Mouse (Mus musculus) adrenal gland, adult 2 months (tissue): ENCODE results near the gene Perm1. TPM values are rescaled to one million over a fixed set of nuclear protein-coding genes. Genes with fewer than 3 reads are reported as not detected.

Experiments used
- DNase-seq: peaks from one replicate; pipeline ENCODE4 v3.0.0; 2021
- polyA plus RNA-seq: library from polyadenylated mRNA; depleted of rRNA; stranded (reverse); fragments of >200 nt; gene quantifications from 2 replicates; pipeline ENCODE4 v1.2.3, GENCODE M21; 2012
- total RNA-seq, 2 experiments: library from RNA; stranded (reverse); gene quantifications; 2 replicates each; pipeline ENCODE4 v1.2.3; 2021

The Perm1 gene
- total and polyA plus RNA-seq, 3 experiments: 2.4 to 10.2 (median 3.9) TPM

DNA sequence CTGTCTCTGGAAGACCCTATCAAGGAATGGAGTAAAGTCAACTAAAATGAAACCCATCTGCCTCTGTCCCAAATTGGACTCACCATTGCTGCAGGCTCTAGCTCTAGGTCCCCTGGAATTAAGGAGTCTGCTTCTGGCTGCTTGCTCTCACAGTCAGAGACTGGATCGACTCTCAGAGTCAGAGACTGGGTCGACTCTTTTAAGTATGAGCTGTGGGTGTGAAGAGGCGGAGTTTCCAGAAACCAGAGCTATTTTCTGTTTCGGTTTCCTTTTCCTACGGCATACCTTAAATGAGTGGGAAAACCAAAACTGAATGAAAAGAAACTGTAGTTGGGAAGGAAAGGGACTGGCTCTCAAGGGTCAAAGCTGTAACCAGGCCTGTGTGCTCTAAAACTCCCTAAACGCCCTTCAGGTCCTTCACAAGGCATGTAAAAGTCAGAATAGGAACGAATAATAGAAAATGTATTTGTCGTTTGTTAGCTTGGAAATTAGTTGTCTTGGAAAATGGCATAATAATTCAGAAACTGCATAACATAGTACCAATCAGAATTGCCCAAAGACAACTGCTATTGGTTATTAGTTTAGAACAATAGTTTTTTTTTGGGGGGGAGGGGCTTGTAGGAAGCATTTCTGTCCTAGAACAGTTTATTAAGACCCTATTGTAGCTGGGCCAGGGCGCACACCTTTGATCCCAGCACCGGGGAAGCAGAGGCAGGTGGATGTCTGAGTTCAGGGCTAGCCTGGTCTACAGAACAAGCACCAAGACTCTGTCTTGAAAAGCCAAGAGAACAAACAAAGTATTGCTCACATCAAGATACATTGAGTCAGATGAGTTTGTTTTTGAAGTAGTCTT, 14.8 kb upstream of the Perm1 start, which contains the start of gene Isg15:
Gene Isg15 (minus strand): TSS at position 196 of the 853 bp plus-strand sequence.
- DNase-seq: peak; percentile 49

DNA sequence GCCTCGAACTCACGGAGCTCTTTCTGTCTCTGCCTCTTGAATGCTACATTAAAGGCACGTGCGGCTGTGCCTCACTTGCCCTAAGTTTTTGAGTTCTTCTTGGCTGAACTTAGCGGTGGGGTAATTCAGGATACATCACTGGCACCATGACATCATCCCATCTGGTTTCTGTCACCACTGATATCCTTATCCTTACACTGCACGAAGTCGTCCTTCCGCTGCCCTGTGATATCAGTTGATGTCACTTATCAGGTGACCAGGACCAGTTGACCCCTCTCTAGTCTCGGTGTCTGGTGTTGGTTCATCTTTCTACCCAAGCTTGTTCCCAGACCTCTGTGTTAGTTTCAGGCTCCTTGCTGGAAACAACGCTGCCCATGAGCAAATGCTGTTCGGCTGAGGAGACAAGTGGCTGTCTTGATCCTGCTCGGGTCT, 13.2 kb upstream of the Perm1 start:
- DNase-seq: no peak

DNA sequence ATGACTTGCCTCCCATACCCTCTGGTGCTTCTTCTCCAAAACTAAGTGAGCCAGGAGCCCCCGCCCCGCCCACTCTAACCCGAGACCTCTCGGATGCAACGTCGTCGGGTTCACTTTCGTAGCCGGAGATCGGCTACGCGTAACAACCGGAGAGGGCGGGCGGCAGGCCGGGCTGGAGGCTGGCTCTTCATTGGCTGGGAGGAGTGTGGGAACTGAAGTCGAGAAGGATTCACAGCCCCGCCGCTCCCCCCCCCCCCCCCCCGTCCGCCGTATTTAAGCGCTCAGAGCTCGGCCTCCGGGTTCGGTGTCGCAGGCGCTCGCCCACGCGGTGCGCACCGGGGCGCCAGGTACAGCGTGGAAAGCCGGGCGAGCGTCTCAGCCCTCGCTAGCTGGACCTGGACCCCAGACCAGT, 12.7 kb upstream of the Perm1 start, which contains the start of gene AW011738:
Gene AW011738 (plus strand): TSS at position 304 of the 412 bp plus-strand sequence.
- DNase-seq: peak; percentile 84

DNA sequence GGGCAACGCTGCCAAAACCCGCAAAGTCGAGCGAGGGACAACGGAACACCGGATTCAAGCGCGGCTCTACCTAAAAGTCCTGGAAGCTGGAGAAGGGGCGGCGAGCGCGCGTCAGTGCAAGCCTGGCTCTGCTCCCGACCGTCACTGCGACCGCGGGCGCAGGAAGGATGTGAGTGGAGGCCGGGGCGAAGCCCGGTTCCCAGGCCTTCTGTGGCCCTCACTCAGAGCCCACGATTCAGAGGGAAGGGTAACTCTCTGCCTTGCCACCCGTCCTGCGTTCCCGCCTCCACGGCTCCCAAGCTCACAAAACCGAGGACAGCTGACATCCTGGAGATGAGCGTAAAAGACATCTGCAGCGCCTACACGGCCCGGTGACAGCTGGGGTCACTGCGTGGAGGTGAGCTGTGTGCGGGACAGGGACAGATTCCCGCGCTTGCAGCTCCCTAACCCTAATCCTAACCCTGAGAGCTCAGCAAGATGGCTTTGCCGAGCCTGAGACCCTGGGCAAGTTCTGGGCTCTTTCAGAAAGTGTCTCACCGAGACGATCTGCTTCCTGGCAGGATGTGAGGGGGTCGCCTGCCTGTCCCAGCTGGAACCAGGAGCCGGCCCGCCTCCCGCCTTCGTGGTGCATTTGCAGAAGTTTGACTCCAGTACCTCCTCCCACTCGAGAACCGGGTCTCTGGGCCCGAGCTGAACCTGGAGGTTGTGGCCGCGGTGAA, 12.1 kb upstream of the Perm1 start:
- peak; percentile 33 for DNase-seq

DNA sequence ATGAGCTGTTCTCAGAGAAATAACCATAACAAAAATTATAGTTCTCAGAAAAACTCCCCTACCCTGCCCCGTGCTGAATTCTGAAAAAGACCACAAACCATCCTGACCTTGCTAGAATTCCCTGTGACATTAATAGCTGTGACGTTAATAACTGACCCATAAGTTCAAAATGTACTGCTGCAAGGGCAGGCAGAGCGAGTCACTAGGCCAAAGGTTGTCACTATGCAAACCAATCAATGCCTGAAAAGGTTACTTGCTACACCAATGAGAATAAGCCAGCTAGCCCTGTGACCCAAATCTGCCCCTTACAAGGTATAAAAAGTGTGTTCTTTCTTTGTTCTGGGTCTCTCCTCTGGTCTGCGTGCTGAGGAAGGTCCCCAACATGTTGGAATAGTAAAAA, 6.8 kb upstream of the Perm1 start:
- DNase-seq: no peak

DNA sequence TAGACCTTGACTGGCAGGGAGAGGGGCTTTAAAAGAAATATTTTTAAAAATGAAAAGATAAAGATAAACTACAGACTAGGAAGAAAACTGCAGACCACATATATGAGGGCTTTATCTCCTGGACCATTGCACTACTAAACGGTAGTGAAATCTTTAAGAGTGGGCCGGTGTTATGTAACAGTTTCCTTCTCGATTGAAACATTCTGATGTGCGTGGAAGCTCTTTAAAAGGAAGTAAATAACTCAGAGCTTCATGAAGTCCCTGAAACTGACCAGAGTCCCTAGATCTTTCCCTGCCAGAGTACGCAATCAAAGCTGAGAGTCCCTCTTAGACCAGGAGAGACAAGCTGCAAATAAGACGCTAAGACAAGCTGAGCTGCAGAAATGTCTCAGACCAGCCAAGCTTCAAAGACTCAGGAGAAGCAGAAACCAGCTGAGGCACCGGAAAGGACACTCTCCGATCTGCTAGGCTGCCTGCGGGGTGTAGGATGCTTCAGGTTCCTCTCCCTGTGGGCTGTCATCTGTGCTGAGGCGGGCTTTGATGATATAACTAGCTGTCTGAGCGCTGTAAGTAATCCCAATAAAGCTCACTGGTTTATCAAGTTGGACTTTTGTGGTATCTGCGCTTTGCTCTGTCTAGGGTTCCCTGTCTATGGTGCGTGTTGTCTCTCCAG, 5.6 kb upstream of the Perm1 start:
- DNase-seq: no peak

DNA sequence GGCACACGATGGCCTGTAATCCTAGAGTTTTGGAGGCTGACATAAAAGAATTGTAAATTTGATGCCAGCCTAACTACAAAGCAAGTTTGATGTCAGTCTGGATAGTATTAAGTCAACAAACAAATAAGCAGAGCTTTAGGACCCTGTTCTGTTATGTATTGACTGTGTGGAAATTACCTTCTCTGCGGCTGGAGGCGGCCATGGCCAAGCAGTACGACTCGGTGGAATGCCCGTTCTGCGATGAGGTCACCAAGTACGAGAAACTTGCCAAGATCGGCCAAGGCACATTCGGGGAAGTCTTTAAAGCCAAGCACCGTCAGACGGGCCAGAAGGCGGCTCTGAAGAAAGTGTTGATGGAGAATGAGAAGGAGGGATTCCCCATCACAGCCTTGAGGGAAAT, 2.5 kb upstream of the Perm1 start:
- no peak for DNase-seq

DNA sequence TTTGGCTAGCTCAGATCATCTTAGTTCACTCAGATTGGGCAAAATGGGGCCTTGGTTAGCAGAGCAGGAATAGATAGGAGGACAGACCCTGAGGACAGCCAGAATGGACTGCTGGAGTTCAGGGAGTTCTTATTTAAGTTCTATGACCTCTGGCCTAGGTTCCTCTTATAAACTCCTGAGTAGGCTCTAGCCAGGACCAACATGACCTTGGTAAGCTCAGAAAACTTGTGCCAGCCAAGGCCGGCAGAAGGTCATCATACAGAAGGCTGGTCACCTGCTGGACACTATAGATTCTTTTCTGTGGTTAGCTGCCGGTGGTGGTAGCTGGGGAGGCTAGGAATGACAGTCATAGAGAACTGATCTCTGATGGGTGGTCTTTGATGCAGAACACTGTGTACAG, 528 bp downstream of the Perm1 start:
- DNase-seq: peak; percentile 31

DNA sequence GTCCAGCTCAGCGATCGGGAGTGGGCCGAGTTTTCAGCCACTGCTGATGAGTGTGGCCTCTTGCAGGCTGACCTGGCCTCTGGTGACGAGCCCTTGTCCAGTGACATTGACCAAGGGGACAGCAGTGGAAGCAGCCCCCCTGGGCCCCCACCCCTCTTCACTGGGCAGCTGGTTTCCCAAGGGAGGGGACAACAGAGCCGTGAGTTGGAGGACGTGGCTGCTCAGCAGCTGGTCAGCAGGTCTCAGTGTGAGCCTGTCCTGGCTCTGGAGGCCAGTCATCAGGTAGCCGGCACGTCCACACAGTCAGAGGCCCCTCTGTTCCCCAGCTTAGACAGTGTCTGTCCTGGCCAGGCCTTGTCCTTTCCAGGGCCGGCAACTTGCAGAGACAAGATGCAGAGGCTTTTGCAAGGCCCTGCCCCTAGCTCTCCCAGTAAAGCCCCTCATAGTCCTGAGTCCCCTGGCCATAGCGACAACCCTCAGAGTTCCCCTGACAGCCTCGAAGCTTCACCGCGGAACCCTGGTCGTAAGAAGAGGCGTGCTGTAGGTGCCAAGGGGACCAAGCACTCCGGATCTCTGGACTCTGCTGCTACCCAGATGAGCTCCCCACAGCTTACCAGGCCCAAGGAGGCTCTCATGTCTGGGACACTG, 1.5 kb downstream of the Perm1 start:
- no peak for DNase-seq

DNA sequence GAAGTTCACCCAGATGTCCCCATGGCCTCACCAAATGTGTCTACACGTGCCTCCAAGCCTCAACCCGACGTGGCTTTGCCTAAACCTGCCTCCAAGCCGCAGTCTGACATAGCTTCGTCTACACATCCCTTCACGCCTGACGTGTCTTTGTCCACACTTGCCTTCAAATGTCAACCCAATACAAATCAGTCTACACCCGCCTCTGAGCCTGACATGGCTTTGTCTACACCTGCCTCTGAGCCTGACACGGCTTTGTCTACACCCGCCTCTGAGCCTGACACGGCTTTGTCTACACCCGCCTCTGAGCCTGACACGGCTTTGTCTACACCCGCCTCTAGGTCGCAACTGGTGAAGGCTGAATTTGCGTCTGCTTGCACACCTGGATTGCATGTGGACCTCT, 2.2 kb downstream of the Perm1 start:
- no peak for DNase-seq

DNA sequence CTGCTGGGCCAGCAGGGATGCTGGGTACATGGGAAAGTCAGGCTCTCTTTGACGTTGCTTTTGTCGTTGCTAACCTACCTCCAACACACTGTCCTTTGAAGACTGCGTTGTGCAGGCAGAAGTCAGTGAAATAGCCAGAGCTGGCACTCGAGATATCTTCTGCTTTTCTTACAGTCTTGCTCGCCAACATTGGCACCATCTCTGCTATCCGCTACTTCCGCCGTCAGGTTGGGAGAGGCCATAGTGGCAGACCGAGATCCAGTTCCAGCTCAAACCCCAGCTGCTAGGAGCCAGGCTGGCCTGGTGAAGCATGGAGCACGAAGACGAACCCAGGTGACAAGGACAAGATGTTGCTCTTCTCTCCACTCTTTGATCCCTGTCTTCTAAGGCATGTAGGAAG, 4.3 kb downstream of the Perm1 start:
- DNase-seq: no peak

DNA sequence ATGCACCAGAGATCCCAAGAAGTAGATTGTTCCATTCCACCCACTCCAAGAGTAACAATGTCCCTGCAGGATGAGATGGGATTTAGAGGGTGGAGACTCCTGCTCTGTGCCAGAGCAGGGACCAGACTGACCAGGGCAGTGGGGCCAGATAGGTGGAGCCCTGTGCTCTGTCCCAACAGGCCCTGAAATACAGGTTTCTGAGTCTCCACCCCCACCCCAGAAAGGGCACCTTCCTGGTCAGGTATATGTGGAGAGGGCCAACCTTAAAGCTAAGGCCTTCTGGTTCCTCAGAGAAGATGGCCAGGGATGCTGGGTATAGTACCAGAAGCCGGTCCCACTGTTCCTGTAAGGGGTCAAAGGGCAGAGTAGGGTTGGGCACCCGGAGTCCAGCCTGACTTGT, 8.6 kb downstream of the Perm1 start:
- no peak for DNase-seq

DNA sequence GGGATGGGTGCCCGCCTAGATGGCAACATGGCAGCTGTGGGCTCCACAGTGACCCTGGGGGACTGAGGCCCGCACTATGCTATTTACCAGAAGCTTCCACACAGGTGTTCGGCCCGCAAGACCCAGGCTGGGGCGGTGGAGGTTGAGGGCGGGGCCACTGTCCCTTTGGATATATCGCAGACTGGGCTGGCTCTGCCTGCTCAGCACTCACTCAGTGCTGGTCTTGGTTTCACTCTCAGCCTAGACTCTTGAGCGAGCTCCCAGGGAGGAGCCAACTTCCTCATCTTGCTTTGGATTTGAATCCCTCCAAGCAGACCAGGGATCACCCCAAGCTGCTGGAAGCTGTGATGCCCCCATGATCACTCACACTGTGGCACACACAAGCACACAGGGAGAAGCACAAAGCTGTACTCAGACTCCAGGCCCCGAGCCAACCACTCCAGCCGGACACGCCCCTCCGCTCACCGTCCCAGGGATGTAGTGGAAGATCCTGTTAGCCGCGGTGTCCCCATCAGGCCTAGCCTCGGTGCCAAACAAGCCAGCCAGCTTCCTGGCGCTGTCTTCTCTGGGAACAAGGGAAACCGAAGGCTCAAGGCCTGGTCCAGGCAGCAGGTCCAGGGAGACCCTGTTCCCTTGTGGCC, 12.2 kb downstream of the Perm1 start:
- no peak for DNase-seq

DNA sequence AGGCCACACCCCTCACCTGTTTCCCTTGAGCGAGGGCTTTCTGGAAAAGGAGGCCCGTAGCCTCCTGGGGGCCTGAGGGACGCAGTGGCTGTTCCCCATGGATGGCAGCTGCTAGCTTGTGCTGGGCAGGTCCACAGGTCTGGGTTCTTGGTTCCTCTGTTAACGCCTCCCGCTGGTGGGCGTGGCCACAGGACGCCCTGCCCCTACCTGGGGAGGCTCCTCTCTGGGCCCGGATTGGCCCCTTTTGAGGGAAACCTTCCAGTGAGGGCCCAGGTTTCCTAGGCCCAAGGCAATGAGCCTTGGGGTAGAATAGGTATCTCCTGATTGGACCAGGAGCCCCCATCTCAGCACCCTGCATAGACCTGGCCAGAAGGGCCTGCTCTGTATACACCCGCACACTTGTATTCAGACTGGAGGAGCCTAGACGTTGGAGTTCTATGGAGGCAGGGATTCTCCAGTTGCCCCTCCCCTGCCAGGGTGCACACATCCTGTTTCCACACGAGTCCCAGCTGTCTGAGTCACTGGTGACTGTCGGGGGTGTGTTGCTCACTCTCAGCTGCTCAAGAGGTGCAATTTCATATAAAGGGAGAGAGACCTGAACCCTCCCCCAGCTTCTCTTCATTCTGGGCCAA, 12.8 kb downstream of the Perm1 start:
- DNase-seq: peak; percentile 64

DNA sequence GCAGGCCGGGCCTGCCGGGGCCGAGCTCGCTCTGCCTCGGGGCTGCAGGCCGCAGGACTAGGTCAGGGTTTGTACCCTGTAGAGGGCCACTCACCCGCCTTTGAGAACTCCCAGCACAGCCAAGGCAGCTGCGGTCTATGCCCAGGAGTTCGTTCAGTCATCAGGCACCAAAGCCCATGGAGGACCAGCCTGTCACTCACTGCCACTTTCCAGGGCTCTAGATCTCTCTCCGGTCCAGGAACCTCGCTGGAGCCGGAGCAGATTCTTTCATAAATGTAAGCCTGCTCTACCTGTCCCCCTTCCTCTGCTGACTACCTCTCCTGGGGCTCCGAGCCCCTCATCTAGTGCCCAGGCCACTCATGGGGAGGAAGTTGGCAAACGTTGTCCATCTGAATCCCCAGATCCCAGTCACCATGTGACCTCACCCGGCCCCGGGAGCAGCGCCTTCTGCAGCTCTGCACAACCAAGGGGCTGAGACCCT, 18.4 kb downstream of the Perm1 start:
- peak; percentile 61 for DNase-seq

DNA sequence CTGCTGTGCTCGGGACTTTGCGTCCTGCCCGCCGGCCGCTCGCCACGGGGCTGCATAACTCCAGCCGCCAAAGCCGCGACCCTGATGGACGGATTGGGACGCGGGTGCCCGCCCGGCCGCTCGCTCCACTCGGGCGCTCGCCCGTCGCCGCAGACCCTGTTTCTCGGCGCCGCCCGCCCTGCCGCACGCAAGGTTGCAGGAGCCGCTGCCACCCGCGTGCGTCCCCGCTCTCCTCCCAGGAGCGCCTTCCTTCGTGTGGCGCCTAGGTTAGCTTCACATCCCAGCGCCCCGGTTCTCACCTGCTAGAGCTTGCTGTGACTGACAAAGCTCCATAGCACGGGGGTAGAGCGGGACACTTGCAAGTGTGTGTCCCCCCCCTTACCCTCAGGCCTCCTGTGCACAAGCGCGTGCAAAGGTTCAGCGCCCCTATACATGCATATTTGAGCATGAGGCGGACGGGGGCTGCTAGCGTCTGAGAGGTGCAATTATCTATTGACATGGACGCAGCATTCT, 19.1 kb downstream of the Perm1 start, which contains the start of gene Plekhn1:
Gene Plekhn1 (minus strand): TSS at position 157 of the 513 bp plus-strand sequence.
- DNase-seq: peak; percentile 90

DNA sequence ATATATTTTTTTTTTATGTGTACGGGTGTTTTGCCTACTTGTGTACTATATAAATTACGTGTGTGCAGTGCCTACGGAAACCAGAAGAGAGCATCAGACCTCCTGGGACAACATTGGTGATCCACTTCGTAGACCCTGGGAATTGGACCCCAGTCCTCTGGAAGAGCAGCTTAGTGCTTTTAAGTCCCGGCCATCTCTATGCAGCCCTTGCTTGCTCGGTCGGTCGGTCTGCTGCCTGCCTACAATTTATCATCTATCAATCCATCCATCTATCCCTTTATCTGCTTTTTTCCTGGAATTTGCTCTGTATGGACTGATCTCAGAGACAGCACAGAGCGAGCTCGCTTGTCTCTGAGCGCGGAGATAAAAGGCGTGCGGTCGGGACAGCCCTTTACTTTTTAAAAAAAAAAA, 19.7 kb downstream of the Perm1 start:
- no peak for DNase-seq

DNA sequence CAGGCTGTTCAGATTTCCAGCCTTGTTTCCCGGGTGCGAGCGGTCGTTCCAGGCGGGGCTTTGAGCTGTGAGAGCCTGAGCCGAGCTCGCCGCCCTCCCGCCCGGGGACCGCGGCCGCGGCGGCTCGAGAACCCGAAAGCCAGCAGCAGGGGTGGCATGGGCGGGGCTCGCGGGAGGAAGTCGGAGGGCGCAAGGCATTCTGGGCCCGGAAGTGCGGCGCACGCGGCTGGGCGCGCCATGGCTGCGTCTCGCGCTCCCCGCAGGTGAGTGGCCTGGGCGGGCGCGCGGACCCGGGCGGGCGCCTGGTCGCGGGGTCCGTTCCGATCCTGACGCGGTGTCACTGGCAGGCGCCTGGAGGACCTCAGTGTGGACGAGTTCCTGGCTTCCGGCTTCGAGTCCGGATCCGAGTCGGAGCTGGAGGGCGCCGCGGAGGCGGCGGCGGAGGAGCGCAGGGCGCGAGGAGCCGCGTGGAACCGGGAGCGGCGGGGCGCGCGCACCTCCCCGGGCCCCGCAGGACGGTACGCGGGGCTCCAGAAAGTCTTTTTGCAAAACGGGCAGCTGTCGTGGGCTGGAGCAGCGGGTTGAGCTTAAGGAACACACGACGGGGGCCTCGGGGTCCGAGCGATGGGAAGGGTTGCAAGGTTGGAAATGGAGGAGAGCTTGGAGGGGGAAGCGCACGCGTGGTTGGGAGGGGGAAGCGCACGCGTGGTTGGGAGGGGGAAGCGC, 20.3 kb downstream of the Perm1 start, which contains the start of gene Noc2l:
Gene Noc2l (plus strand): TSS at position 203 of the 726 bp plus-strand sequence.
- DNase-seq: peak; percentile 95

DNA sequence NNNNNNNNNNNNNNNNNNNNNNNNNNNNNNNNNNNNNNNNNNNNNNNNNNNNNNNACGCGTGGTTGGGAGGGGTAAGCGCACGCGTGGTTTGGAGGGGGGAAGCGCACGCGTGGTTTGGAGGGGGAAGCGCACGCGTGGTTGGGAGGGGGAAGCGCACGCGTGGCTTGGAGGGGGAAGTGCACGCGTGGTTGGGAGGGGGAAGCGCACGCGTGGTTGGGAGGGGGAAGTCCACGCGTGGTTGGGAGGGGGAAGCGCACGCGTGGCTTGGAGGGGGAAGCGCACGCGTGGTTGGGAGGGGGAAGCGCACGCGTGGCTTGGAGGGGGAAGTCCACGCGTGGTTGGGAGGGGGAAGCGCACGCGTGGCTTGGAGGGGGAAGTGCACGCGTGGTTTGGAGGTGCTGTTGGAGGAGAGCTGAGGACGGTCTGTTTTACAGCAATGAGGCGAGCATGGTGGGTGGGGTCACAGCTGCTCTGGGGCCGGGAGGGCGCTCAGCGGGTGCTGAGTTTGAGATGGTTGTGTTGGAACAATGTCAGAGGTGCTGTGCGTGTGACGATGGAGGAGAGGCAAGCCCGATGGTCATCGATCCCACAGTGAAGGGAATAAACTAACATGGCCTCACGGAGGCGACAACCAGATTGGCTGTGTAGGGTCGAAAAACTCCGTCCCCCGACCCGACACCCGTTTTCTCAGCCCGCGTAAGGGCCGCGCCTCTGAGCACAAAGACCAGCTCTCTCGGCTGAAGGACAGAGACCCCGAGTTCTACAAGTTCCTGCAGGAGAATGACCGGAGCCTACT, 21.2 kb downstream of the Perm1 start:
- DNase-seq: no peak
